Mouse (Mus musculus) neural tube, embryonic 11.5 days (tissue): ENCODE measurements around the gene Dtl. TPM values are rescaled to one million over a fixed set of nuclear protein-coding genes. Genes with fewer than 3 reads are reported as not detected.
"Not testable (repeated sequence)": the region's sequence is repeated elsewhere in the genome, so short reads cannot be mapped to it uniquely, and the experiment has no call there.

ENCODE experiments used
- ATAC-seq: fragments of 200-750 bp; cut with Nextera tagmentation; 2 replicates; pipeline ENCODE4 v1.8.0; 2017; ENCODE audit warnings: moderate number of reproducible peaks, mild to moderate bottlenecking, moderate TSS enrichment, moderate library complexity; ENCODE audit not compliant: insufficient read depth, low FRiP score, low TSS enrichment
- DNase-seq: peaks from one replicate; pipeline ENCODE4 v3.0.0-alpha.2; 2015; ENCODE audit warnings: low spot score
- H3K27ac ChIP-seq: fragments of 300-500 bp; sonication (generic); 2 replicates; pipeline ENCODE4 v1.5.1; 2014; ENCODE audit warnings: low read depth, mild to moderate bottlenecking, low read length
- H3K27me3 ChIP-seq: fragments of 300-500 bp; sonication (generic); 2 replicates; pipeline ENCODE4 v1.6.1; 2014; ENCODE audit warnings: mild to moderate bottlenecking, low read length, mixed read lengths; ENCODE audit not compliant: control insufficient read depth, insufficient read depth
- H3K36me3 ChIP-seq: fragments of 300-500 bp; sonication (generic); 2 replicates; pipeline ENCODE4 v1.6.1; 2014; ENCODE audit warnings: mild to moderate bottlenecking, low read length, moderate library complexity, mixed read lengths; ENCODE audit not compliant: control insufficient read depth, insufficient read depth
- H3K4me1 ChIP-seq: fragments of 300-500 bp; sonication (generic); 2 replicates; pipeline ENCODE4 v1.6.1; 2014; ENCODE audit warnings: low read length, mixed read lengths; ENCODE audit not compliant: control insufficient read depth, insufficient read depth
- H3K4me2 ChIP-seq: fragments of 300-500 bp; sonication (generic); 2 replicates; pipeline ENCODE4 v1.6.1; 2014; ENCODE audit warnings: low read depth, mild to moderate bottlenecking, moderate library complexity
- H3K4me3 ChIP-seq: fragments of 300-500 bp; sonication (generic); 2 replicates; pipeline ENCODE4 v1.5.1; 2014; ENCODE audit warnings: low read depth, low read length
- H3K9ac ChIP-seq: fragments of 300-500 bp; sonication (generic); 2 replicates; pipeline ENCODE4 v1.6.1; 2014; ENCODE audit warnings: mild to moderate bottlenecking, low read length
- H3K9me3 ChIP-seq: fragments of 300-500 bp; sonication (generic); 2 replicates; pipeline ENCODE4 v1.6.1; 2016; ENCODE audit warnings: low read length; ENCODE audit not compliant: control insufficient read depth
- WGBS: fragments of 180-500 bp; shearing (Covaris S2); extraction: QIAGEN DNeasy Blood & Tissue Kit; methylation state at CpG from one replicate; pipeline ENCODE4 v1.1.7; 2014; 5-methylcytosine and 5-hydroxymethylcytosine counted together
- polyA plus RNA-seq: library from polyadenylated mRNA; unstranded; fragments of >200 nt; fragmentation: Nextera tagmentation; extraction: Ambion mirVana; gene quantifications from 2 replicates; pipeline ENCODE4 v1.2.1, GENCODE M21; 2014

The Dtl gene
- polyA plus RNA-seq, 1 experiment from 2014 or later = 56.3 TPM

- H3K27me3 ChIP-seq = no peaks in the 10 kb centered on the region
- no peak overlapping the region for H3K4me2 ChIP-seq
- ATAC-seq = no peak
- no peaks in the 10 kb centered on the region for H3K4me1 ChIP-seq
- no peak for DNase-seq
- H3K9me3 ChIP-seq = no peaks in the 10 kb centered on the region
- no peak overlapping the region for H3K4me3 ChIP-seq
- no peak overlapping the region for H3K9ac ChIP-seq
- WGBS = 83% methylated on average over 7 of the region's 7 CpGs
- no peaks in the 10 kb centered on the region for H3K36me3 ChIP-seq
- H3K27ac ChIP-seq = no peak overlapping the region
Observed at GRCm38 (mm10) chr1:191520194-191520593, 55.1 kb downstream of the Dtl start.

- H3K9me3 ChIP-seq = no peaks in the 10 kb centered on the region
- DNase-seq (no peak), ATAC-seq (no peak)
- no peaks in the 10 kb centered on the region for H3K27me3 ChIP-seq
- WGBS = 87% methylated on average over 4 of the region's 4 CpGs
- no peak overlapping the region for H3K27ac ChIP-seq
- no peak overlapping the region for H3K9ac ChIP-seq
- no peaks in the 10 kb centered on the region for H3K4me1 ChIP-seq
- no peaks in the 10 kb centered on the region for H3K36me3 ChIP-seq
- H3K4me3 ChIP-seq = no peak overlapping the region
- no peak overlapping the region for H3K4me2 ChIP-seq
Observed at GRCm38 (mm10) chr1:191519329-191520066, 55.8 kb downstream of the Dtl start.

GRCm38 (mm10) chr1:191518911-191519310, 56.4 kb downstream of the Dtl start:
- no peaks in the 10 kb centered on the region for H3K9me3 ChIP-seq
- H3K4me1 ChIP-seq = no peaks in the 10 kb centered on the region
- WGBS = 86% methylated on average over 4 of the region's 4 CpGs
- H3K4me2 ChIP-seq = no peak overlapping the region
- H3K36me3 ChIP-seq = no peaks in the 10 kb centered on the region
- ATAC-seq (no peak), DNase-seq (no peak)
- H3K9ac ChIP-seq = no peak overlapping the region
- H3K27me3 ChIP-seq = no peaks in the 10 kb centered on the region
- H3K27ac ChIP-seq = no peak overlapping the region
- H3K4me3 ChIP-seq = no peak overlapping the region

GRCm38 (mm10) chr1:191517969-191518368, 57.4 kb downstream of the Dtl start:
- no peaks in the 10 kb centered on the region for H3K9me3 ChIP-seq
- H3K4me3 ChIP-seq = no peak overlapping the region
- H3K36me3 ChIP-seq = no peaks in the 10 kb centered on the region
- no peaks in the 10 kb centered on the region for H3K4me1 ChIP-seq
- H3K27ac ChIP-seq = no peak overlapping the region
- ATAC-seq = no peak
- no peak overlapping the region for H3K9ac ChIP-seq
- no peak for DNase-seq
- H3K27me3 ChIP-seq = no peaks in the 10 kb centered on the region
- no peak overlapping the region for H3K4me2 ChIP-seq
- 92% methylated on average over 5 of the region's 5 CpGs for WGBS

GRCm38 (mm10) chr1:191517056-191517455, 58.3 kb downstream of the Dtl start:
- Histone ChIP-seq H3K27me3 (no peaks in the 10 kb centered on the region), H3K9me3 (no peaks in the 10 kb centered on the region), H3K4me2 (no peak overlapping the region), H3K4me1 (no peaks in the 10 kb centered on the region), H3K9ac (no peak overlapping the region), H3K36me3 (no peaks in the 10 kb centered on the region), H3K4me3 (no peak overlapping the region), H3K27ac (no peak overlapping the region)
- 76% methylated on average over 3 of the region's 3 CpGs for WGBS
- ATAC-seq (no peak), DNase-seq (no peak)

- whole genome bisulfite sequencing = 86% methylated on average over 2 of the region's 2 CpGs
- not testable (repeated sequence) for DNase-seq, H3K4me2 ChIP-seq, H3K36me3 ChIP-seq, ATAC-seq, H3K9ac ChIP-seq, H3K4me3 ChIP-seq, H3K27me3 ChIP-seq, H3K27ac ChIP-seq, H3K4me1 ChIP-seq, H3K9me3 ChIP-seq
Observed at GRCm38 (mm10) chr1:191516351-191516750, 59.0 kb downstream of the Dtl start.

GRCm38 (mm10) chr1:191513195-191513594, 62.1 kb downstream of the Dtl start:
- Histone ChIP-seq H3K27ac (no peak overlapping the region), H3K27me3 (no peaks in the 10 kb centered on the region), H3K9me3 (no peaks in the 10 kb centered on the region), H3K4me3 (no peak overlapping the region), H3K4me1 (no peaks in the 10 kb centered on the region), H3K4me2 (no peak overlapping the region), H3K36me3 (no peaks in the 10 kb centered on the region), H3K9ac (no peak overlapping the region)
- WGBS = 90% methylated on average over 4 of the region's 4 CpGs
- DNase-seq = no peak
- ATAC-seq = no peak

GRCm38 (mm10) chr1:191512383-191512782, 63.0 kb downstream of the Dtl start:
- WGBS = 85% methylated on average over 4 of the region's 4 CpGs
- Histone ChIP-seq H3K9me3 (no peaks in the 10 kb centered on the region), H3K4me3 (no peak overlapping the region), H3K4me1 (no peaks in the 10 kb centered on the region), H3K27me3 (no peaks in the 10 kb centered on the region), H3K27ac (no peak overlapping the region), H3K4me2 (no peak overlapping the region), H3K9ac (no peak overlapping the region), H3K36me3 (no peaks in the 10 kb centered on the region)
- ATAC-seq = no peak
- DNase-seq = no peak

- Histone ChIP-seq H3K4me2 (no peak overlapping the region), H3K27me3 (no peaks in the 10 kb centered on the region), H3K36me3 (no peaks in the 10 kb centered on the region), H3K9ac (no peak overlapping the region), H3K9me3 (no peaks in the 10 kb centered on the region), H3K4me1 (no peaks in the 10 kb centered on the region), H3K4me3 (no peak overlapping the region), H3K27ac (no peak overlapping the region)
- no peak for DNase-seq
- no peak for ATAC-seq
- 89% methylated on average over 8 of the region's 8 CpGs for WGBS
Observed at GRCm38 (mm10) chr1:191511503-191511902, 63.8 kb downstream of the Dtl start.
